Mouse (Mus musculus): ENCODE data around the gene Acat3.
"Not testable (repeated sequence)": the region's sequence is repeated elsewhere in the genome, so short reads cannot be mapped to it uniquely, and the experiment has no call there.

The Acat3 gene

GRCm38 (mm10) chr17:12940151-12940805 is at the start of gene Acat3:
TSS of gene Acat3 (minus strand) at chr17:12940600.
- peak; percentile 26 to 40 for DNase-seq

GRCm38 (mm10) chr17:12988096-12988495 is 47.7 kb upstream of the Acat3 start:
- peak in 1 of 2 experiments; percentile 50 for DNase-seq

GRCm38 (mm10) chr17:12983988-12984387 is 43.6 kb upstream of the Acat3 start:
- no peak for DNase-seq

GRCm38 (mm10) chr17:12978546-12978945 is 38.1 kb upstream of the Acat3 start:
- no peak for DNase-seq

- no peak for DNase-seq
These were observed 33.5 kb upstream of the Acat3 start for GRCm38 (mm10) chr17:12973851-12974250.

GRCm38 (mm10) chr17:12967173-12967572 is 26.8 kb upstream of the Acat3 start:
- DNase-seq = no peak

GRCm38 (mm10) chr17:12963476-12963875 is 23.1 kb upstream of the Acat3 start:
- peak; percentile 50 to 60 for DNase-seq

GRCm38 (mm10) chr17:12960331-12960873 is 20.0 kb upstream of the Acat3 start, which contains the start of gene Acat2:
TSS of gene Acat2 (minus strand) at chr17:12960747.
- DNase-seq = peak; percentile 94 to 96

- not testable (repeated sequence) for DNase-seq
These were observed 19.0 kb upstream of the Acat3 start for GRCm38 (mm10) chr17:12959377-12959776.

GRCm38 (mm10) chr17:12956664-12957063 is 16.3 kb upstream of the Acat3 start:
- DNase-seq = peak in 1 of 2 experiments; percentile 48

GRCm38 (mm10) chr17:12949669-12950068 is 9.3 kb upstream of the Acat3 start:
- DNase-seq = no peak

GRCm38 (mm10) chr17:12942459-12943162 is 2.2 kb upstream of the Acat3 start:
- DNase-seq = no peak

- DNase-seq = no peak
These were observed 1.3 kb upstream of the Acat3 start for GRCm38 (mm10) chr17:12941543-12942260.

- not testable (repeated sequence) for DNase-seq
These were observed 837 bp downstream of the Acat3 start for GRCm38 (mm10) chr17:12939377-12940148.

GRCm38 (mm10) chr17:12938077-12938476 is 2.3 kb downstream of the Acat3 start:
- DNase-seq = no peak

- DNase-seq = no peak
These were observed 2.9 kb downstream of the Acat3 start for GRCm38 (mm10) chr17:12937412-12937970.

- peak; percentile 32 to 77 for DNase-seq
These were observed 4.7 kb downstream of the Acat3 start for GRCm38 (mm10) chr17:12935719-12936118.

- DNase-seq = not testable (repeated sequence)
These were observed 8.8 kb downstream of the Acat3 start for GRCm38 (mm10) chr17:12931576-12931975.

GRCm38 (mm10) chr17:12925703-12926180 is 14.7 kb downstream of the Acat3 start:
- DNase-seq = no peak

- DNase-seq = no peak
These were observed 15.4 kb downstream of the Acat3 start for GRCm38 (mm10) chr17:12925001-12925400.

- no peak for DNase-seq
These were observed 19.3 kb downstream of the Acat3 start for GRCm38 (mm10) chr17:12921073-12921472.

Measured in kidney, adult 8-10 months (tissue).